Mouse (Mus musculus): ENCODE measurements around the gene Cldn4. TPM values are rescaled to one million over a fixed set of nuclear protein-coding genes. Genes with fewer than 3 reads are reported as not detected.

Gene Cldn4
- total RNA-seq, 2 experiments from 2014 or later, result not detected

Other genes starting within 250 kb of the Cldn4 start
- 1 to 10 TPM; 7.3 to 7.5 TPM for gene Eln, start 199.6 kb downstream of the Cldn4 start, total RNA-seq (2021)
- gene Tmem270, start 40.2 kb downstream of the Cldn4 start, total RNA-seq (2021), result not detected
- not detected for gene Cldn13, start 31.4 kb downstream of the Cldn4 start, total RNA-seq (2021)
- 1 to 10 TPM; 7.4 to 9.7 TPM for gene Mettl27, start 14.6 kb downstream of the Cldn4 start, total RNA-seq (2021)
- gene Cldn3, start 39.3 kb upstream of the Cldn4 start, total RNA-seq (2021), result under 1 TPM in 1 of 2 experiments, not detected in 1; 0.49 TPM
- gene Abhd11, start 62.2 kb upstream of the Cldn4 start, total RNA-seq (2021), result 10 to 100 TPM; 34.3 to 38.1 TPM
- gene Stx1a, start 76.5 kb upstream of the Cldn4 start, total RNA-seq (2021), result 100 to 1,000 TPM; 309 to 311 TPM
- gene Dnajc30, start 117.3 kb upstream of the Cldn4 start, total RNA-seq (2021), result 10 to 100 TPM; 40.6 to 44.5 TPM
- 10 to 100 TPM; 43.9 to 54.1 TPM for gene Bud23, start 118.0 kb upstream of the Cldn4 start, total RNA-seq (2021)
- 10 to 100 TPM; 30.8 to 32.9 TPM for gene Vps37d, start 131.3 kb upstream of the Cldn4 start, total RNA-seq (2021)
- gene Mlxipl, start 143.0 kb upstream of the Cldn4 start, total RNA-seq (2021), result 1 to 10 TPM; 3.2 to 4.4 TPM
- 10 to 100 TPM; 24.9 to 26.9 TPM for gene Tbl2, start 202.7 kb upstream of the Cldn4 start, total RNA-seq (2021)
- gene Bcl7b, start 221.3 kb upstream of the Cldn4 start, total RNA-seq (2021), result 10 to 100 TPM; 56.0 to 57.9 TPM
- gene Baz1b, start 240.3 kb upstream of the Cldn4 start, total RNA-seq (2021), result 10 to 100 TPM; 78.1 to 79.2 TPM

All from left cerebral cortex, adult 18-20 months (tissue).